Mouse (Mus musculus) G1E (cell line): ENCODE measurements at regions not wholly inside any gene's neighbourhood (a gene's known extent, or its start where the extent isn't known, plus 50 kb on each side); places are given as distances from the start of the nearest gene placed in this dataset.

ENCODE experiments used
- CTCF ChIP-seq: IDR thresholded peaks from 2 replicates; pipeline ENCODE4 v1.5.1; 2012; ENCODE audit warnings: low read depth, low read length, inconsistent platforms, mixed read lengths
- GATA1 ChIP-seq: IDR thresholded peaks from 2 replicates; pipeline ENCODE4 v1.6.1; 2012; ENCODE audit warnings: borderline replicate concordance, low read length, inconsistent platforms, mixed read lengths
- POLR2AphosphoS5 ChIP-seq: IDR thresholded peaks from 2 replicates; pipeline ENCODE4 v1.6.1; 2012; ENCODE audit warnings: low read depth, low read length, inconsistent platforms; ENCODE audit not compliant: insufficient replicate concordance
- TAL1 ChIP-seq: conservative IDR thresholded peaks from 2 replicates; pipeline ENCODE4 v1.6.1; 2012; ENCODE audit warnings: low read depth, low read length, inconsistent platforms, mixed read lengths

- TF ChIP-seq GATA1 (no peak), CTCF (no peak), TAL1 (no peak), POLR2AphosphoS5 (no peak)
Measured at GRCm38 (mm10) chr2:71651662-71652061, 93.8 kb upstream of the Itga6 start.
